Mouse (Mus musculus): Measurements from ENCODE around the gene Tmem132b. TPM values are rescaled to one million over a fixed set of nuclear protein-coding genes. Genes with fewer than 3 reads are reported as not detected.

The Tmem132b gene
- polyA plus RNA-seq, 3 experiments from 2014 or later: not detected

GRCm38 (mm10) chr5:125583298-125583697 is 51.7 kb downstream of the Tmem132b start:
- ATAC-seq: no peak

GRCm38 (mm10) chr5:125583836-125584235 is 52.3 kb downstream of the Tmem132b start:
- no peak for ATAC-seq

GRCm38 (mm10) chr5:125585211-125585610 is 53.6 kb downstream of the Tmem132b start:
- ATAC-seq: no peak

GRCm38 (mm10) chr5:125588203-125588602 is 56.6 kb downstream of the Tmem132b start:
- ATAC-seq: no peak

- no peak for ATAC-seq
These were observed 57.5 kb downstream of the Tmem132b start for GRCm38 (mm10) chr5:125588876-125589667.

GRCm38 (mm10) chr5:125598056-125598455 is 66.5 kb downstream of the Tmem132b start:
- ATAC-seq: no peak

- no peak for ATAC-seq
These were observed 75.6 kb downstream of the Tmem132b start for GRCm38 (mm10) chr5:125607146-125607545.

GRCm38 (mm10) chr5:125609968-125610367 is 78.4 kb downstream of the Tmem132b start:
- ATAC-seq: no peak

GRCm38 (mm10) chr5:125612460-125612859 is 80.9 kb downstream of the Tmem132b start:
- ATAC-seq: no peak

GRCm38 (mm10) chr5:125613136-125613535 is 81.6 kb downstream of the Tmem132b start:
- no peak for ATAC-seq

GRCm38 (mm10) chr5:125614348-125614747 is 82.8 kb downstream of the Tmem132b start:
- no peak for ATAC-seq

- no peak for ATAC-seq
These were observed 85.5 kb downstream of the Tmem132b start for GRCm38 (mm10) chr5:125617050-125617449.

- ATAC-seq: no peak
These were observed 96.3 kb downstream of the Tmem132b start for GRCm38 (mm10) chr5:125627816-125628348.

- no peak for ATAC-seq
These were observed 103.1 kb downstream of the Tmem132b start for GRCm38 (mm10) chr5:125634666-125635065.

- ATAC-seq: no peak
These were observed 109.4 kb downstream of the Tmem132b start for GRCm38 (mm10) chr5:125640966-125641365.

GRCm38 (mm10) chr5:125641531-125642147 is 110.1 kb downstream of the Tmem132b start:
- no peak for ATAC-seq

- ATAC-seq: no peak
These were observed 116.7 kb downstream of the Tmem132b start for GRCm38 (mm10) chr5:125648236-125648635.

- ATAC-seq: no peak
These were observed 118.4 kb downstream of the Tmem132b start for GRCm38 (mm10) chr5:125649982-125650381.

GRCm38 (mm10) chr5:125658101-125658500 is 126.5 kb downstream of the Tmem132b start:
- no peak for ATAC-seq

GRCm38 (mm10) chr5:125658959-125659749 is 127.6 kb downstream of the Tmem132b start:
- no peak for ATAC-seq

GRCm38 (mm10) chr5:125675623-125676022 is 144.0 kb downstream of the Tmem132b start:
- ATAC-seq: no peak

GRCm38 (mm10) chr5:125676025-125676623 is 144.6 kb downstream of the Tmem132b start:
- ATAC-seq: no peak

- no peak for ATAC-seq
These were observed 149.3 kb downstream of the Tmem132b start for GRCm38 (mm10) chr5:125680889-125681288.
